Mouse (Mus musculus) liver, embryonic 12.5 days (tissue): ENCODE results near the gene Atp1a2. TPM values are rescaled to one million over a fixed set of nuclear protein-coding genes. Genes with fewer than 3 reads are reported as not detected.

Experiments
- ATAC-seq: fragments of 200-750 bp; cut with Nextera tagmentation; 2 replicates; pipeline ENCODE4 v1.8.0; 2017; ENCODE audit warnings: moderate number of reproducible peaks, mild to moderate bottlenecking, moderate library complexity
- H3K27ac ChIP-seq: fragments of 300-500 bp; sonication (generic); 2 replicates; pipeline ENCODE4 v1.5.1; 2016; ENCODE audit warnings: mild to moderate bottlenecking
- H3K27me3 ChIP-seq: fragments of 300-500 bp; sonication (generic); replicated peaks from 2 replicates; pipeline ENCODE4 v1.6.1; 2016; ENCODE audit warnings: mild to moderate bottlenecking, moderate library complexity
- H3K36me3 ChIP-seq: fragments of 300-500 bp; sonication (generic); 2 replicates; pipeline ENCODE4 v1.6.1; 2016; ENCODE audit warnings: mild to moderate bottlenecking, moderate library complexity
- H3K4me1 ChIP-seq: fragments of 300-500 bp; sonication (generic); 2 replicates; pipeline ENCODE4 v1.6.1; 2016
- H3K4me2 ChIP-seq: fragments of 300-500 bp; sonication (generic); 2 replicates; pipeline ENCODE4 v1.6.1; 2016; ENCODE audit warnings: mild to moderate bottlenecking, moderate library complexity
- H3K4me3 ChIP-seq: fragments of 300-500 bp; sonication (generic); 2 replicates; pipeline ENCODE4 v1.5.1; 2016; ENCODE audit warnings: mild to moderate bottlenecking, moderate library complexity
- H3K9ac ChIP-seq: fragments of 300-500 bp; sonication (generic); 2 replicates; pipeline ENCODE4 v1.6.1; 2016; ENCODE audit warnings: mild to moderate bottlenecking, moderate library complexity
- H3K9me3 ChIP-seq: fragments of 300-500 bp; sonication (generic); replicated peaks from 2 replicates; pipeline ENCODE4 v1.6.1; 2016; ENCODE audit warnings: mild to moderate bottlenecking, moderate library complexity
- WGBS: fragments of 180-500 bp; shearing (Covaris S2); methylation state at CpG from one replicate; pipeline ENCODE4 v1.1.7; 2016; ENCODE audit not compliant: insufficient replicate concordance; 5-methylcytosine and 5-hydroxymethylcytosine counted together
- polyA plus RNA-seq: library from polyadenylated mRNA; unstranded; fragments of >200 nt; fragmentation: Nextera tagmentation; extraction: Ambion mirVana; gene quantifications from 2 replicates; pipeline ENCODE4 v1.2.1, GENCODE M21; 2016

Atp1a2 gene
- polyA plus RNA-seq, 1 experiment from 2014 or later: 0.24 TPM

DNA sequence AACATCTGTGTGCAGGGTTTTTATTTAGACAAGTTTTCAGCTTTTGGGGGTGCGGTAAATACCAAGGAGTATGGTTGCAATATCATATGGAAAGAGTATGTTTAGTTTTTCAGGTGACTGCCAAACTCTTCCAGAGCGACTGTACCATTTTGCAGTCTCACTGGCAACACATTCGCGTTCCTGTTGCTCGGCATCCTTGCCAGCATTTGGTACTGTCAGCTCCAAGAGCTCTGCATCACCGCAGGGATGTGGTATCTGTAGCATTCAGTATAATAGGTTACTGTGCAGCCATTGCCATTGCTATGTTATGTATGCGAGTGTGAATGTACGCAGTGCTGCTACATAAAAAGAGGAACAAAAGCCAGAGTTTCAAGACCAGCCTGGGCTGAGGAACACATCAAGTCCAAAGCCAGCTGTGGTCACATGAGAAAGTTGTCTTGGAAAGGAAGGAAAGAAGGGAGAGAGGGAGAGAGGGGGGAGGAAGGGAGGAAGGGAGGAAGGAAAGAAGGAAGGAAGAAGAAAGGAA is 33.6 kb upstream of the Atp1a2 start:
- Histone ChIP-seq H3K9me3 (no peaks in the 10 kb centered on the region), H3K4me3 (no peak overlapping the region), H3K27me3 (peaks cover 94% of the 10 kb centered on the region), H3K36me3 (no peaks in the 10 kb centered on the region), H3K27ac (no peak overlapping the region), H3K4me2 (no peak overlapping the region), H3K9ac (no peak overlapping the region), H3K4me1 (0 out of 2 replicates have a peak, but pooled peaks cover under 1% of the 10 kb centered on the region)
- WGBS: 49% methylated on average over 8 of the region's 8 CpGs
- no peak for ATAC-seq

DNA sequence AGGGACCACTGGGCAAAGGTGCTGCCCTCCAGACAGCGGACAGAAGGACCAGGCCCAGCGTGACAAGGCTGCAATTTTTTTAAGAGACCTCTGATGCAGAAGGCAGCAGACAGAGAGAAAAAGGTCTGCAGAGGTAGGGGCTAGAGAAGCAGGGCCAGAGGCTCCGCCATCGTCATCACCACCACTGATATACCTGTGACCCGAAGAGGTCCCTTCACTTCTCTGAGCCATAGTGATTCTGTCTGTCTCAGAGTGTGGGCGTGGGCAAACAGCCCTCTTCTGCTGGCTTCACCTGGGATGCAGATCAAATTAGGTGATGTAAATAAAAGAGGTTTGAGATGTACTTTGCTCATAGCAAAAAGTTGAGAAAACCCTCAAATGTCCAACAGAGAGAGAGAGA is 31.8 kb upstream of the Atp1a2 start:
- no peak overlapping the region for H3K27ac ChIP-seq
- H3K9me3 ChIP-seq: no peaks in the 10 kb centered on the region
- no peak overlapping the region for H3K4me2 ChIP-seq
- 56% methylated on average over 6 of the region's 6 CpGs for WGBS
- no peaks in the 10 kb centered on the region for H3K36me3 ChIP-seq
- ATAC-seq: no peak
- H3K9ac ChIP-seq: no peak overlapping the region
- no peak overlapping the region for H3K4me3 ChIP-seq
- peaks cover 9% of the 10 kb centered on the region for H3K4me1 ChIP-seq
- peaks cover 94% of the 10 kb centered on the region for H3K27me3 ChIP-seq

DNA sequence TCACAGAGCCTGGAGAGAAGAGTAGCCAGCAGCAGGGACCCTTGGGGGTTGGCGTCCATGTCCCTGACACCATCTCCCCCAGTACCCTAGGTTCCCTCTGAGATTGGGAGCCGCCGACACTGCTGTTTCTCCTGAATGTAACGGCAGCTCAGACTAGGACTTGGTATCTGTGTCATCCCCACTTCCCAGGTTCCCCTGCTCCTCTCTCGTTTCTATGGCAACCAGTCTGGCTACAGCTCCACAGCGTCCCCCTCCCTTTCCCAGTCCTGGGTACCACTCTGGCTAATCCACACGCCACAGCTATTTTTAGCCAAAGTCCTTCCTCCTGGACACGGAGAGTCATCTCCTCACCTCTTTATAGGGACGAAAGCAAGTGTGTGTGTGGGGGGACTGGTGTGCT is 31.3 kb upstream of the Atp1a2 start, which contains the start of gene Kcnj9:
Gene Kcnj9 (minus strand): TSS at position 188 of the 400 bp plus-strand sequence.
- Histone ChIP-seq H3K36me3 (no peaks in the 10 kb centered on the region), H3K4me3 (no peak within 1 kb of the TSS), H3K27me3 (peaks cover 94% of the 10 kb centered on the region), H3K4me2 (no peak within 1 kb of the TSS), H3K27ac (no peak within 1 kb of the TSS), H3K9ac (no peak within 1 kb of the TSS), H3K9me3 (no peaks in the 10 kb centered on the region), H3K4me1 (peaks cover 9% of the 10 kb centered on the region)
- ATAC-seq: no peak
- 29% methylated on average over 9 of the region's 9 CpGs for WGBS

DNA sequence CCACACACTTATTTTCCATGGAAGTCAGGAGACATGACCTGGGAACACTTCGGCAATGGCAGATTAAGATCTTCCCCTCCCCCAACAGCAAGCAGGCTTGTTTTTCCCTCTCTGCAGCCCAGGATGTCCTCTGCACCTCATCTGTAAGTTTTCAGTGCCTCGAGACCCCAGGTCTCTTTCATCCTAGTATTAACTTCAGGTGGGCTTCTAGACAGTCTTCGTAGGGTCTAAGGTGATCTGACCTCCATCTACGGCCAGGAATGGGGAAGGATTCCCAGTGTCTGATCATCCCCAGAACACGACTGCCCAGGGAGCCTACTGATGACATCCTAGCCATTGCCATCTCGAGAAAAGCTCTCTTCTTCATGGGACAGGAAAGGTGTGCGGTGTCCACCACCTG is 30.6 kb upstream of the Atp1a2 start:
- no peak overlapping the region for H3K4me3 ChIP-seq
- H3K27me3 ChIP-seq: peaks cover 94% of the 10 kb centered on the region
- no peak overlapping the region for H3K27ac ChIP-seq
- H3K9me3 ChIP-seq: no peaks in the 10 kb centered on the region
- no peaks in the 10 kb centered on the region for H3K36me3 ChIP-seq
- H3K4me2 ChIP-seq: no peak overlapping the region
- no peak for ATAC-seq
- H3K9ac ChIP-seq: no peak overlapping the region
- 55% methylated on average over 7 of the region's 7 CpGs for WGBS
- peaks cover 9% of the 10 kb centered on the region for H3K4me1 ChIP-seq

DNA sequence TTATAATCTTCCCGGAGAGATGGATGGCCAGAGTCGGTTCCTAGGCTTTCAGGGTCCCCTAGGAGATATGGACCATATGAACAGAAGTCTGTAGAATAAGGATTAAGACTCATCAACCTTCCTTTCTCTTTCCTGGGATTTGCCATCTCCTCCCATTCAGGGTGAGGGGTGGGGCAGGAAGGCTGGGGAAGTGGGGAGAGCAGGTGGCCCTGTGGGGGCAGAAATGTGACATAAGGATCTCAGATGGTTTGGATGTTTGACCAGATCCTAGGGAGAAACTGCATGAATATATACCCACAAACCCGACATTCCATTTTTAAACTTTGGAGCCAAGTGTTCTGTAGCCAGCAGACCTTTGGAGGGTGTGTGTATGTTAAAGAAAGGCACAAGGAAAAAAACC is 30.2 kb upstream of the Atp1a2 start:
- WGBS: 63% methylated on average over 3 of the region's 3 CpGs
- Histone ChIP-seq H3K4me2 (no peak overlapping the region), H3K36me3 (no peaks in the 10 kb centered on the region), H3K27me3 (peaks cover 92% of the 10 kb centered on the region), H3K9me3 (no peaks in the 10 kb centered on the region), H3K27ac (no peak overlapping the region), H3K4me3 (no peak overlapping the region), H3K9ac (no peak overlapping the region), H3K4me1 (peaks cover 9% of the 10 kb centered on the region)
- ATAC-seq: no peak

DNA sequence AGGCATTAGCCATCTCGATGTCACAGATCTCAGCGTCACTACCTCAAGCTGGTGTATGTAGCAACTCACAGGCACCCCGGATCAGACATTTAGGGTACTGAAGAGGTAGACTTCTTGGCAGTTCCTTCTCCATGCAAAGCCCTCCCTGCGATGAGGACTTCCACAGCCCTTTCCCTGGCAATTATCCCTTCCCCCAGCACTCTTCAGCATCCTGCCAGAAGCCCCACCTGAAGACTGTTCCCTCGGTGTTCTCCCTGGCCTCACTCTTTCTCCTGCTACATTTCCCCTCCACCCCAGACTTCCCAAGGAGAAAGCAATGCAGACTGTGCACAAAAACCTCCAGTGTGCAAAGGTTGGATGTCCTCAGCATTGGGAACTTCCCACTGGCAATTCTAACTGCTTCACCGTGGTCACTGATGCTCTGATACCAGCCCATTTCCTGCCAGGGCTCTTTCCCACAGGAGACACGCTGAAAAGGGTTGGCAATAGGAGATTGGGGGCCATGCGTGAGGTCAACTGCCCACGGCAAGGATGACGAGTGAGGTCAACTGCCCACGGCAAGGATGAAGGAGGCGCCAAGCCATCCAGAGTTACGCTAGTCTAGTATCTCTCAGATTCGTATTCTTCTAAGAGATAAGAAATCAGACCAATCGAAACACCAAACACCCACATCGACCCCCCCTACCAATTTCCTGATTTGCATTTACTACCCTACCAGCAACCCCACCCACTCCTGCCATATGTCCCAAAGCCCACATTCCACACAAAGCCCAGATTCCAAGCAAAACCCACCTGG is 29.5 kb upstream of the Atp1a2 start:
- Histone ChIP-seq H3K36me3 (no peaks in the 10 kb centered on the region), H3K4me2 (no peak overlapping the region), H3K4me1 (peaks cover 9% of the 10 kb centered on the region), H3K9ac (no peak overlapping the region), H3K9me3 (no peaks in the 10 kb centered on the region), H3K27ac (no peak overlapping the region), H3K4me3 (no peak overlapping the region), H3K27me3 (peaks cover 92% of the 10 kb centered on the region)
- 58% methylated on average over 16 of the region's 16 CpGs for WGBS
- no peak for ATAC-seq

DNA sequence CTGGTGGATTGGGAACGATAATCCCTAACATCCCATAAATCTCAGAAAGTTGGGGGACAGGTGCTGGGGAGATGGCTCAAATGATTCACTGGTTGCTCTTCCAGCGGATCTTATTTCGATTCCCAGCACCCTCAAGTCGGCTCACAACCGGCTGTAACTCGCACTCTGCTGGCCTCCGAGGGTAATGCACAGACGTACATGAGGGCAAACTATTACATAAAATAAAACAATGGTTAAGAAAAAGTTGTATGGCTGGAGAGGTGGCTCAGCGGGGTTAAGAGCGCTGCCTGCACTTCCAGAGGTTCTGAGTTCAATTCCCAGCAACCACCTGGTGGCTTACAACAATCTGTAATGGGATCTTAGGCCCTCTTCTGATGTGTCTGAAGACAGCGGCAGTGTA is 28.8 kb upstream of the Atp1a2 start:
- Histone ChIP-seq H3K4me3 (peak overlapping the region; percentile 43; the same call in 1 of the 2 replicates), H3K9ac (no peak overlapping the region), H3K4me1 (peaks cover 9% of the 10 kb centered on the region), H3K4me2 (peak overlapping the region; percentile 64), H3K27me3 (peaks cover 97% of the 10 kb centered on the region), H3K36me3 (no peaks in the 10 kb centered on the region), H3K9me3 (no peaks in the 10 kb centered on the region), H3K27ac (no peak overlapping the region)
- no peak for ATAC-seq
- 37% methylated on average over 11 of the region's 11 CpGs for WGBS

DNA sequence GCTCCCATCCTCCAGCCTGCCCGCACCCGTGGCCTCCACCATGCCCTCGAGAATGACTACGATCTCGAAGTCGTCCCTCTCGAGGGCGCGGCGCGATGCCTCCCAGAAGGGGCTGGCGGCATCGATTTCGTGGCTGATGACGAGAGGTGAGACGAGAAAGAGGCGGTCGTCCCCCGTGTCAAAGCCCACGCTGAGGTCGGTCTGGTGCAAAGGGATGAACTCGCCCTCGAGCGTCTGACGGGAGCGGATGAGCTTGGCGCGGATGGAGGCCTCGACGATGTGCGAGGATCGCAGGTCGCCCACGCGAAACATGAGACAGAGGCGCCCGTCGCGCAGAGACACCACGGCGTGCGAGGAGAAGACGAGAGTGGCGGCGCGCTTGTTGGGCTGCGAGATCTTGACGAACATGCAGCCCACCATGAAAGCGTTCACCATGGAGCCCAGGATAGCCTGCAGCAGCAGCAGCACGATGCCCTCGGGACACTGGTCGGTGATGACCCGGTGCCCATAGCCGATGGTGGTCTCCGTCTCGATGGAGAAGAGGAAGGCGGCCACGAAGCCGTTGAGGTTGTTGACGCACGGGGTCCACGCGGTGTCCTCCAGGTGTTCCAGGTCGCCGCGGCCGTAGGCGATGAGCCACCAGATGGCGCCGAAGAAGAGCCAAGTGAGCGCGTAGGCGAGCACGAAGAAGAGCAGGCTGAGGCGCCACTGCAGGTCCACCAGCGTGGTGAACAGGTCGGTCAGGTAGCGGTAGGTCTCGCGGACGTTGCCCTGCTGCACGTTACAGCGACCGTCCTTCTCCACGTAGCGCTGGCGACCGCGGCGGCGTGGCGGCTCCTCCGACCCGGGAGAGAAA is 28.0 kb upstream of the Atp1a2 start:
- Histone ChIP-seq H3K9me3 (no peaks in the 10 kb centered on the region), H3K27ac (no peak overlapping the region), H3K4me1 (peaks cover 9% of the 10 kb centered on the region), H3K4me3 (peak overlapping the region; percentile 43), H3K4me2 (peak overlapping the region; percentile 64), H3K27me3 (peaks cover 92% of the 10 kb centered on the region), H3K36me3 (0 out of 2 replicates have a peak, but pooled peaks cover under 1% of the 10 kb centered on the region), H3K9ac (no peak overlapping the region)
- no peak for ATAC-seq
- WGBS: 15% methylated on average over 94 of the region's 94 CpGs

DNA sequence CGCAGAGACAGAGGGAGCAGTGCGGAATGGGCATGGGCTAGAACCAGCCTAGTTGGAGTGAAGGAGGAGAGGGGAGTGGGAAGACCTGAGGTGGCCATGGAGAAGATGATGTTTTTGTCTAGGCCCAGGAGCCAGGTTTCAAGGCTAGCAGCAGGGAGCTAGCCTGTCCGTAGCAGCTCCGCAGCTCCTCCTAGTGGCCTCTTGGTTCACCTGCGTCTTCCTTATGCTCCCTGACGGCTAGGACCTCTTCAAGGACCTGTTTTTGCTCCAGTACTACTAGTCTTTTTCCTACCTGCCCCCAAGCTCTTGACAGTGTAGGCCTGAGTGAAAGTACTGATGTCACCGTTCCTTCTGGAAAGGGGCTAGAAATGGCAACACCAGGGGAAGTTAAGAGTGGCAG is 26.9 kb upstream of the Atp1a2 start:
- Histone ChIP-seq H3K4me1 (peaks cover 9% of the 10 kb centered on the region), H3K9me3 (no peaks in the 10 kb centered on the region), H3K4me3 (no peak overlapping the region), H3K27ac (no peak overlapping the region), H3K36me3 (peaks cover 8% of the 10 kb centered on the region), H3K27me3 (peaks cover 80% of the 10 kb centered on the region), H3K9ac (no peak overlapping the region), H3K4me2 (no peak overlapping the region)
- ATAC-seq: no peak
- WGBS: 9% methylated on average over 7 of the region's 7 CpGs

DNA sequence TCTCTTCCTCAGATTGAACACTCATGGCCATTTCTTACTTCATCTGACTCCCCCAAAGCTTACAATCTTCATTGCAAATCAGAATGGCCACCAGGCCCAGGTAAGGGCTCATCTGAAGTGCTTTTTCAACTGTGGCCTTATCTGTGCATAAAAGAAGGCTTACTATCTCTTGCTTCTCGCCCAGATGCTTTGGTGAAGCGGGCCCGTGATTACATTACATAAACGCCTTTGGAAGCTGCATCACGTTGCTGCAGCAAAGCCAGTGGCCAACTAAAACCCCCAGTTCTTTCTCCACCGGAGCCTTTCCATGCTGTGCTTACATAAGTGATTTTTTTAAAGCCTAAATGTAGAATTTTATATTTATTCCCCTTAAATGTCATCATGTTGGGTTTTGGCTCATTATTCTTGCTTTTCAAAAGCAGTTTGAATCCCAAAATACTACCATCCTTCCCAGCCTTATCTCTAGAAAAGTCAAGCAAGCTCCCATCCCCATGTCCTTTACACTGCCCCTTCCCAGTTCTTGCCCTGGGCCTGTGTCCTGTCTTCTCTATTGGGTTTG is 26.0 kb upstream of the Atp1a2 start:
- no peak for ATAC-seq
- Histone ChIP-seq H3K4me2 (no peak overlapping the region), H3K36me3 (peaks cover 14% of the 10 kb centered on the region), H3K27me3 (peaks cover 71% of the 10 kb centered on the region), H3K27ac (no peak overlapping the region), H3K9me3 (no peaks in the 10 kb centered on the region), H3K4me3 (no peak overlapping the region), H3K4me1 (peaks cover 9% of the 10 kb centered on the region), H3K9ac (no peak overlapping the region)
- 24% methylated on average over 6 of the region's 6 CpGs for WGBS

DNA sequence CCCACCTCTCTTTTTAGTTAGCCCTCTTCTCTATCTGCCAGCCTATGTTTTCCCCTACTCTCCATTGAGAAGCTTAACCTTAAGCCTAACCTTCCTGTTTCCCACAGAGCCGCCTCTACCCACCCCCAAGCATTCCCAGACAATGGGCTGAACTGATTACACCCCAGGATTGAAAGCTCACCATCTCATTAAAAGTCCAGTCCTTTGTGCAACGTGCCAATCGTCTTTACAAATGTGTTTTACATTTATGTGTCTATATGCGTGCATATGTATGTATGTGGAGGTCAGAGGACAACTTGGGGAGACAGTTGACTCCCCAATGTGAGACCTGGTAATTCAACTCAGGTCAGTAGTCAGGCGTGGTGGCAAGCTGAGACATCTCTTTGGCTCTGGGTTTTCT is 25.4 kb upstream of the Atp1a2 start:
- Histone ChIP-seq H3K27me3 (peaks cover 66% of the 10 kb centered on the region), H3K36me3 (peaks cover 20% of the 10 kb centered on the region), H3K4me1 (peaks cover 9% of the 10 kb centered on the region), H3K4me3 (no peak overlapping the region), H3K9me3 (no peaks in the 10 kb centered on the region), H3K27ac (no peak overlapping the region), H3K9ac (no peak overlapping the region), H3K4me2 (no peak overlapping the region)
- WGBS: 38% methylated on average over 5 of the region's 5 CpGs
- ATAC-seq: no peak

DNA sequence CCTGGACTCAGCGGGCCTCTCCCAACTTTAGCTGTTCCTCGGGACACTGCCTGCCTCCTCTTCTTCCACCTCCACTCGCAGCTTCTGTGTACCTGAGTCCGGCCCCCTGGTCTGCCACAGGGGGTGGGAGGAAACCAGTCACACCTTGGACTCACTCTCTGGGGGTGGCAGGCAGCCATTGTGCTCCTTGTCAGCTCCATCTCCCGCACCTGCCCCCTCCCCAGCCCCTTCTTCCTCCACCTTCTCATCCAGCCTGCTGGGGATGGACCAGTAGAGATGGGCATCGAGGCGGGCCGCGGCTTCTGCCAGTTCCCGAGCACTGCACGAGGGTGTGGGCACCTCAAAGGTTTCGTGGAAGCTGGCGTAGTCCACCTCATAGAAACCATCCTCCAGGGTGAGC is 24.9 kb upstream of the Atp1a2 start:
- 52% methylated on average over 13 of the region's 13 CpGs for WGBS
- Histone ChIP-seq H3K9ac (no peak overlapping the region), H3K4me3 (no peak overlapping the region), H3K4me1 (peaks cover 9% of the 10 kb centered on the region), H3K9me3 (no peaks in the 10 kb centered on the region), H3K36me3 (peaks cover 26% of the 10 kb centered on the region), H3K27me3 (peaks cover 60% of the 10 kb centered on the region), H3K4me2 (no peak overlapping the region), H3K27ac (no peak overlapping the region)
- no peak for ATAC-seq
